Mouse (Mus musculus) 3134 (cell line): ENCODE results near the gene Fbn1.

Experiments used
- DNase-seq: peaks from one replicate; pipeline ENCODE4 v3.0.0-alpha.2; 2011; ENCODE audit warnings: low spot score; ENCODE audit not compliant: insufficient read length; ENCODE audit errors: extremely low read depth

Fbn1 gene

DNA sequence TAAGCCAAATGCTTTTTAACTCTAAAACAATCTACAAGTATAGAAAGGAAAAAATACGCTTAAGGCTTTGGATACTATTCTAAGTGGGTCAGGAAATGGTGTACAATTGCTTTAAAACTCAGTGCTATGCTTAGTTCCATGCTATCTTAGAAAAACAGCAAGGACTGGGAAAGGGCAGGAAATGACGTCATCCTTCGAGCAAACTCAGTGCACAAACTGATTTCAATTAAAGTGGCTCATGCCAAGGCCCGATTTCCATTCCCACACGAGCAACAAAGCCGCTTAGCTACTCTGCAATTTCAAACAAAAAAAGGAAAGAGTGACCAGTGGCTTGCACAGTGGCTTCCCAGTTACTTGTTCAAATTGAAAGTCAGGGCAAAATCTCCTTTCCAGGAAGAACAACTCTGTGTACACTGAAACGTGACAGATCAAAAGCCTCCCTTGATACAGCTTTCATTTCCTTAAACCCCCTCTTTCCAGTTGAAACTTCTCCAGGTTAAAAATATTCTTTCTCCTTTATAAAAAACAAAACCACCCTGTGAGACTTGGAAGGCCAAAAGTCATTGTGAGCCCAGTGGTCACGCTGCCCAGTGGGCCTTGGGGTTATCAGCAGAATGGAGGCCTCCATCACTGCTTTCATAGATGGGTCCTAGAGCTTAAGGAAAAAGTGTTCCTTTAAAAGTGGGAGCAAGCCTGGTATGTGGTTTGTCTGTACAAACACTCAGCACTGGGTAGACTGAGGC lies 37.1 kb downstream of the Fbn1 start:
- no peak for DNase-seq

DNA sequence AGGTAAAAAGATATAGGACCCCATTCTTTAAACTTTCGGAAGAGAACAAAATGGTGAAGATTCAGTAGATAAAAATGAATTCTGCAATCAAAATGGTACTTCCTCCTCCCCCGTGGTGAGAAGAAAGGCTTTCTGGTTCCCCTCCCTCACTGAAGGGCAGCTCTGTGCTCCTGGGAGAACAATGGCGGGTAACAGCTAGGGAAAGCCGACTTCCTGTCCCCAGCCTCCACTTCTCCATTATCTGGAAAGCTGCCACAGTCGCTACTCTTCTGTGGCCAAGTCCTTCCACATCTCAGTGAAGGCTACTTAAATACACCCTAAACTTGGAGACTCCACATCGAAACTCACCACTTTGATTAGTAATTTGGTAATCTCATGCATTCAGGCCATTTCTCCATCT lies 43.8 kb downstream of the Fbn1 start:
- no peak for DNase-seq

DNA sequence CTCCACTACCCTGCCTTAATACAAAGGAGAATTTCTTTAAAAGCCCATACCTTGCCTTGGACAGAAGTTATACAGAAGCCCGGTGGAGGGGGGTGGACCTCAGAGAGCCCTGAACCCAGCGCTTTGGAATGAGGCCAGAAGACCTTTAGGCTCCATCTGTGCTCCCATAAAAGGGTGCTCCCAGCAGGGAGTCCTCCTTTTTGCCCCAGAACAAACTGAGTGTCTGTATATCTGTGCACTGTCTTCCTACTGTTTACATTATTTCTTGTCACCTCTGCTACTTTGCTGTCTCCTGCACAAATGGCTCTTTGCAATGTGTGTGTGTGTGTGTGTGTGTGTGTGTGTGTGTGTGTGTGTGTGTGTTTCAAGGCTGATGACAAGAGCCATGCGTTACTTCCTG lies 48.7 kb downstream of the Fbn1 start:
- DNase-seq = no peak

GRCm38 (mm10) chr2:125456059-125456789 lies 51.6 kb downstream of the Fbn1 start:
- DNase-seq = no peak

GRCm38 (mm10) chr2:125454781-125455180 lies 53.0 kb downstream of the Fbn1 start:
- DNase-seq = no peak

DNA sequence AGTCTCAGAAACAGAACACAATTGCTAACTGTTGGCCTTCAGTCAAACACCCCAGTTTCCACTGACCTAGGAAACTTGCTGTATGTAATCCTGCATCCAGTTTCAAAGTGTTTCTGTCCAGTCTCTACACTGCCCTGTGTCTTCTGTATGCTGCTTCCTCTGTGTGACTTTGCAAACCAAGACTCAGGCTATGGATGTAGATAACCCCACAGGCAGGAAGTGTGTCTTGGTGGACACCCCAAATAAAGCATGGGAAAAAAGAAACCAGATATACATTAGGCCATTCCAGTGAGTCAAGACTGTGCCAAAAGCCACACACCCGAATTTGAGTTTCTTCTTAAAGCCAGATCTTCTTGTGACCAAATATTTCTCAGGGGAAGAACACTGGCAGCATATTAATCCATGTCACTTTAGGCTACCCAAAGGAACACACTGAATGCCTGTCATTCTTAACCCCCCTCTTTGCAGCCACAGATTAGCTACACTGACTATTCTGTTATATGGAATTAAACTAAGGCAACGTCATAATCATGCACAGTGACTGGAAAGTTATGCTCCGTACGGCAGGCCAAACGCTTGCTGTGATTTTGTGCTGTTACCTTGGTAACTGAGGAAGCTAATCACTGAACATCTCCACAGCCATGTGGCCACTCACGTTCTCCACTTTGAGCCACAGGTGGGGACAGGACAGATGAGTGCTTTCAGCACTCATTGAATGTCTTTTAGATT lies 55.3 kb downstream of the Fbn1 start:
- DNase-seq = no peak

DNA sequence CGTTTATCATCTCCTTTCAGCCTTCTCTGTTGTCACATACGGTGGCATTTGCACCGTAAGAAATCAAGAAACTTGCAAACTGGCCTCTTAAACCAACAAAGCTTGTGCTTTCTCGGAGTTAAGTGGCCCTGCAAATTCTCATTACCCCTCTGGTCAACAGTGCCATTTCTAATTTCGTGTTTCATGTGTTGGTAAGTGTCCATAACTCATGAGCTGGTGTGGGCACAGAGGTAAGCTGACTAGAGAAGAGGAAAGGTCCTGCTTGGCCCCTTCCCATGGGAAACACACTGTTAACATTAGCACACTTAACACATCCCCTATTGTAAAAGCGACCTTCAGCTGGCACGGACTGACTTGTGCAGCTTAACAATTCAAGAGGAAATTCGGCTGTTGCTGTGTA lies 58.4 kb downstream of the Fbn1 start:
- no peak for DNase-seq

GRCm38 (mm10) chr2:125448881-125449280 lies 58.9 kb downstream of the Fbn1 start:
- no peak for DNase-seq

DNA sequence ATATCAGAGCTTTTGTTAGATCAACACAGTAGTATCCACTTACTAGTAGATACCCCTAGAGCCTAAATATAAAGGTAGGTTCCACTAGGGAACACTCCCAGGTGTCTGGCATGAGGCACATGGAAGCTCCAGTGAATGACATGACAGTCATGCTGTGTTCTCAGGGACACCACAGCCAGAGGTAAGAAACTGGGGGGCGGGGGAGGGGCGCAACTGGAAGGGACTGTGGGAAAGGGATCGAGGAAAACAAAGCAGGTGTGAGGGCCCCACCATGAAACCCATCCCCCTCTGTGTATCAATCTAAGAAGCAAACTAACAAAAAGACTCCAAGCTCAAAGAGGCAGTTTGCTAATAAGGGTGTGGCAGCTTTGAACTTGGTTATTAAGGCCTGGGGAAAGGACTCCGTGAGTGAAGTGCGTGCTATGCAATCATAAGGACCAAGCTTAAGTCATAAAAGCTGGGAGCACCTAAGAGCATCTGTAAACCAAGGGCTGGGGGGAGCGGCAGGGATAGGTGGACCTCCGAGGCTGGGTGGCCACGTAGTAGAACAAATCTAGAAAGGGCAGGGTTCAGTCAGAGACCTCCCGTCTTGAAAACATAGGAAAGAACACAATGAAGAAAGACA lies 60.4 kb downstream of the Fbn1 start:
- DNase-seq = no peak

DNA sequence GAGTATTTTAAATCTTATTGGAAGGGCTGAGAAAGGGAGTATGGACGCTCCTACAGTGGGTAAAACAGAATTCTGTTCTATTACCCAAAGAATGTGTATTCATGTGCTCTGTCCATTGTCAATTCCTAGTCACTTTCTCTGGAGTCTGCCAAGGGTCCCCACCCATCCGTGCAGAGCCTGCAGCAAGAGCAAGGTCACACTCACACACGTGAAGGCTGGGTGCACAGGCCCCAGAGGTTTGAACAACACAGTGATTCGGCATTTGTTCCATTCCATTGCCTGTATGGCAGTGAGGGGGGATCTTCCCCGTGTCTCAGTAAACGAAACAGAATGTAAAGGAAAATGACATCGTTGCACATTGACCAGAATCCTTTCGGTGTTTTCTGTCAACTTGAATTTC lies 69.4 kb downstream of the Fbn1 start:
- DNase-seq = no peak

- no peak for DNase-seq
Measured at GRCm38 (mm10) chr2:125436240-125436639, 71.6 kb downstream of the Fbn1 start.

GRCm38 (mm10) chr2:125433524-125433923 lies 74.3 kb downstream of the Fbn1 start:
- DNase-seq = no peak

DNA sequence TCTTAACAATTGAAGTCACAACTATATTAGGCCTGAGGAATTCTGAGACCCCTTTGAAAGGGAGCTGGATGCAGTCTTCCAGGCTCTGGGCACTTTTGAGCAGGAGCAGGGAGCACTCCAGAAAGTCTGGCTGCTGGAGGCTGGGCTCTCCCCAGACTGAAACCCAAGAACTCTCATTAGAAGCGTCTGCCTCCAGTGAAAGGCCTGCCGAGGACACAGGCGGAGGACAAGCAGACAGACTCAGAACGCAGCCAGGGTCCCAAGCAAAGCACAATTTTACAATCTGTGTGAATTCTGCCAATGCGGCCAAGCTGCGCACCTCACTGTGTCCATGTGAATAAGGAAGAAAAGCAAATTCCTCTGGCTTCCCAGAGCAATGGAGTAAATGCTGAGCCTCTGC lies 76.3 kb downstream of the Fbn1 start:
- no peak for DNase-seq

GRCm38 (mm10) chr2:125428811-125429438 lies 78.9 kb downstream of the Fbn1 start:
- no peak for DNase-seq

DNA sequence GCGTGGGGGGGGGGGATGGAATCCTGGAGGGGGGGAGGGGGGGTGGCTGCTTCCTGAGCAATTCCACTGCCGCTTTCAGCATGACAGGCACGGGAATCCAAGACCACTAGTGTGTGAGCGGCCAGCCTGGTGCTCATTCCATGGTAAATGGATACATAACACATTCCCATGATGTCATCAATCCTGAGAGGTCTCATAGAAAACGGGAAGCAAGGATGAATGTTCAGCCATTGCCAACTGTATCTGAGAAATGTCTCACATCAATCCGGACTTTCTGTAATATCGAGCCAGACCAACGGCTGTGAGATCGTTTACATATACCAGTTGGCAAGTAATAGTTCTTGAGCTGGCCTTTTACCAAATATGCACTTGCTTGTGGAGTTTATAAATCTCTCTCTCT lies 87.2 kb downstream of the Fbn1 start:
- DNase-seq = no peak

GRCm38 (mm10) chr2:125419681-125420080 lies 88.1 kb downstream of the Fbn1 start:
- no peak for DNase-seq

DNA sequence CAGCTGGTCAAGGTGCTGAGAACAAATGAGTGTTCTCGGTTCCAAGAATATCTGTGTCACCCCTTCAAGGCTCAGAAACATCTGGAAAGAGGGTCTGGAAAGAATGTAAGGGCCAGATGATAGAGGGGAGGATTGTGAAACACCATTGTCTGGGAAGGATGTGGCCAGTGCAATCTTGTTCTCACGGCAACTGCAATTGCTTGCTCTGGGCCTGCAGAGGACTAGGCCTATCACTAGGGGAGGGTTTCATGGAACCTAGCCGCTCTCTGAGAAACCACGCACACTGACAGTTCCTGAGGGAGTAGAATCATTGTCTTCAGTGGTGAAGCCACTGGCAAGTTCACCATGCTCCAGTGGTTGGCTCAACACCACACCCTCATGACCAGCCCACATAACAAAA lies 89.2 kb downstream of the Fbn1 start:
- DNase-seq = no peak

GRCm38 (mm10) chr2:125416541-125417245 lies 91.1 kb downstream of the Fbn1 start:
- DNase-seq = no peak

DNA sequence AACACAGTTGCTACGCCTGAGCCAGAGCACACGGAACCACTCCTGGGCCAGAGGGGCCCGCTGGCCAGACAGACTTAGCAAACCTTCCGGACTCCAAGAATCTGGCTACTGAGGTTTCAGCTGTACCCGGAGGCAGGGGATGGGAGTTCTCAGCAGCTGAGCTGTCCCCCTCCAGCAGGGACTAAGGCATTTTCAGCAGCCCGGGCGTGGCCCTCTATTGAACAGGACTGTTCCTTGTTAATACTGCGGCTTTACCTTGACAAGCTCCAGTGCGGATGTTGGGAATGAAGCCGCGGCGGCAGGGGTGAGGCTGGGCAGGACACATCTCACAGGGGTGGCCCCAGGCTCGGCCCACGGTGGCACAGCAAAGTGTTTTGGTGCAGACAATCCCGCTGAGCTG lies 95.4 kb downstream of the Fbn1 start:
- DNase-seq = no peak

DNA sequence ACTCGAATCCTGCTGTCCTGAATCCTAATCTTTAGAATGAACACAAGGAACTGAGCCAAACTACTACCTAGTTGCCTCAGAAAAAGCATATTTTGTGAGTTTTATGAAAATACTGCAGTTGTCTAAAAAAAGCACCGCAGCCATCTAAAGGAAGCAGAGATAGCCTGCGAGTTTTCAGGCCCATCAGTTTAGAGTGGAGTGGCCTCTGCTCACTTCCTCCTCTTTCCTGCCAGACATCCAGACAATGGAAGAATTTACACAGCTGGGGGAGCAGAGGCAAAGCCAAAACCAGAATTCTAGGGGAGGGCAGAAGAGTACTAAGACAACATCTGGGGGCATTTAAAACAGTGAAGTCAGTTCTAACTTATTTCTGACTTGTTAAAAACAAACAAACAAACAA lies 96.0 kb downstream of the Fbn1 start:
- DNase-seq = no peak
